ENCODE assay signal across 10 mouse cellular contexts in genomic region chr2:161338953-161339326, GRCm38 (mm10).
DNase-seq lines count a peak whose midpoint lies in the region; ATAC-seq and TF ChIP-seq lines count a peak whose summit lies in the region.
"Had no signal": no experiment of that assay in that cellular context is flagged by ENCODE, and none has a peak within 500 bp of the region (broad histone marks: within the 10 kb centered on the region; RNA-seq: fewer than 3 reads in every experiment).

No protein-coding gene starts in this region.

- 23% methylated on average over 3 of the region's 3 CpGs for WGBS in kidney, adult 2 months
- 10% methylated on average over 3 of the region's 3 CpGs for WGBS in forebrain, embryonic 15.5 days
- 5% methylated on average over 3 of the region's 3 CpGs for WGBS in midbrain, embryonic 13.5 days

- H3K9ac ChIP-seq in forebrain, embryonic 15.5 days (replicated peaks) = no peak overlapping the region; the same call in 1 of the 2 replicates
- 0 out of 2 replicates have a peak overlapping the region, but pooled peaks have one; percentile 20 for H3K9ac ChIP-seq in midbrain, embryonic 13.5 days (replicated peaks)
- H3K9ac ChIP-seq: liver, embryonic 12.5 days had no signal

- no peaks in the 10 kb centered on the region for H3K9me3 ChIP-seq in forebrain, embryonic 15.5 days
- no peaks in the 10 kb centered on the region for H3K9me3 ChIP-seq in midbrain, embryonic 13.5 days
- H3K9me3 ChIP-seq: liver, embryonic 12.5 days had no signal

- no peaks in the 10 kb centered on the region for H3K36me3 ChIP-seq in kidney, adult 2 months (ENCODE audit: control insufficient read depth, insufficient read depth, low read length)
- H3K36me3 ChIP-seq in forebrain, embryonic 15.5 days = no peaks in the 10 kb centered on the region
- H3K36me3 ChIP-seq in midbrain, embryonic 13.5 days = no peaks in the 10 kb centered on the region
- H3K36me3 ChIP-seq: liver, embryonic 12.5 days had no signal

- TF ChIP-seq CTCF in kidney, adult 2 months (conservative IDR thresholded peaks at IDR 0.05; ENCODE audit: insufficient read depth, insufficient read length, low read depth, low read length) = no peak
- TF ChIP-seq CTCF in brain, embryonic 14.5 days (IDR thresholded peaks at IDR 0.05; ENCODE audit: borderline replicate concordance, extremely low read depth, insufficient read depth, insufficient read length) = peak; percentile 12; the same call in 1 of the 2 replicates

- H3K4me2 ChIP-seq in forebrain, embryonic 15.5 days (replicated peaks) = 0 out of 2 replicates have a peak overlapping the region, but pooled peaks have one; percentile 8
- H3K4me2 ChIP-seq in midbrain, embryonic 13.5 days (replicated peaks) = 0 out of 2 replicates have a peak overlapping the region, but pooled peaks have one; percentile 19
- H3K4me2 ChIP-seq: liver, embryonic 12.5 days had no signal

- H3K27me3 ChIP-seq in kidney, adult 2 months (replicated peaks; ENCODE audit: control insufficient read depth, insufficient read depth, low read length) = no peaks in the 10 kb centered on the region
- H3K27me3 ChIP-seq in forebrain, embryonic 15.5 days = no peaks in the 10 kb centered on the region
- H3K27me3 ChIP-seq in midbrain, embryonic 13.5 days = peaks cover 47% of the 10 kb centered on the region

- no peak for TF ChIP-seq POLR2A in kidney, adult 2 months (IDR thresholded peaks at IDR 0.05; ENCODE audit: low read depth, low read length)
- TF ChIP-seq POLR2A in brain, embryonic 14.5 days (IDR thresholded peaks at IDR 0.05; ENCODE audit: borderline replicate concordance, extremely low read depth, insufficient read depth, insufficient read length, poor library complexity, severe bottlenecking) = no peak

- ATAC-seq in forebrain, embryonic 15.5 days (replicated peaks) = no peak
- peak; percentile 32 for ATAC-seq in midbrain, embryonic 13.5 days
- ATAC-seq in megakaryocyte, adult 5-6 weeks (ENCODE audit: poor library complexity, severe bottlenecking) = no peak
- ATAC-seq: liver, embryonic 12.5 days had no signal

- no peaks in the 10 kb centered on the region for H3K4me1 ChIP-seq in kidney, adult 2 months (ENCODE audit: control insufficient read depth, insufficient read depth, low read length)
- H3K4me1 ChIP-seq in forebrain, embryonic 15.5 days = peaks cover 39% of the 10 kb centered on the region
- H3K4me1 ChIP-seq in midbrain, embryonic 13.5 days (replicated peaks) = peaks cover 43% of the 10 kb centered on the region

- peak; percentile 10 for DNase-seq in kidney, adult 2 months
- DNase-seq in kidney, adult 9 months = no peak
- DNase-seq in brain, embryonic 14.5 days (ENCODE audit: low read depth) = no peak
- no peak for DNase-seq in liver
- DNase-seq in cerebellum, adult 11-12 months = no peak
- DNase-seq: thymus, postnatal 14 days had no signal

- H3K27ac ChIP-seq in kidney, adult 2 months (ENCODE audit: insufficient read depth, low read depth, low read length) = no peak overlapping the region
- H3K27ac ChIP-seq in forebrain, embryonic 15.5 days (replicated peaks) = peak overlapping the region; percentile 77
- H3K27ac ChIP-seq in midbrain, embryonic 13.5 days = peak overlapping the region; percentile 78
- H3K27ac ChIP-seq: liver, embryonic 12.5 days had no signal

- H3K4me3 ChIP-seq in kidney, adult 2 months (ENCODE audit: insufficient read depth, low read depth, low read length) = no peak overlapping the region
- H3K4me3 ChIP-seq in forebrain, embryonic 15.5 days = no peak overlapping the region
- no peak overlapping the region for H3K4me3 ChIP-seq in midbrain, embryonic 13.5 days (replicated peaks)
- H3K4me3 ChIP-seq: liver, embryonic 12.5 days had no signal
